Mouse (Mus musculus): Measurements from ENCODE around the gene Frrs1l. TPM values are rescaled to one million over a fixed set of nuclear protein-coding genes. Genes with fewer than 3 reads are reported as not detected.

The Frrs1l gene
- polyA plus RNA-seq (2016; fragmentation: Nextera tagmentation; extraction: Ambion mirVana): 0.06 TPM in 1 of 2 replicates, not detected in the other

DNA sequence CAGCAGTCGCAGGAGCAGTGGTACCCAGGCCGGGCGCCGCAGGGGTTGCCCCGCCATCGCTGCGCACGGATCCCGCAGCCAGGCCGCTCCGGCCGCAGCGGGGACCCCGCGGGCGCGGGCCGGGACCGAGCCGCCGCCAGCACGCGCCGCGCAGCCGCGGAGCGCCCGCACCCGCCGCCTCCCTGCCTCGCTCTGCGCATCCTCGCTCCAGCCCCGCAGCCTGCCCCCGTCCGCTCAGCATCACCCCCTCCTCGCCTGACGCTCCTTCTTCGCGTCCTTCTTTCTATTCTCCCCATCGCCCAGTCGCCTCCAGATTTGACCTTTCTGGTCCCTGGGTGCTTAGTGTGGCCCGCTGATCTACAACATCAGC lies at the start of gene Frrs1l:
Gene Frrs1l, minus strand, starts transcription at position 177 of the 370 bp plus-strand sequence.
- Histone ChIP-seq H3K9ac (no peak within 1 kb of the TSS), H3K27ac (no peak within 1 kb of the TSS), H3K4me2 (peak within 1 kb of the TSS; percentile 70), H3K27me3 (replicated peaks) (peaks cover 73% of the 10 kb centered on the region), H3K4me1 (no peaks in the 10 kb centered on the region), H3K9me3 (replicated peaks) (no peaks in the 10 kb centered on the region), H3K36me3 (no peaks in the 10 kb centered on the region), H3K4me3 (peak within 1 kb of the TSS; percentile 50)
- WGBS (ENCODE audit: insufficient replicate concordance): under 1% methylated on average over 42 of the region's 44 CpGs
- ATAC-seq: no peak

DNA sequence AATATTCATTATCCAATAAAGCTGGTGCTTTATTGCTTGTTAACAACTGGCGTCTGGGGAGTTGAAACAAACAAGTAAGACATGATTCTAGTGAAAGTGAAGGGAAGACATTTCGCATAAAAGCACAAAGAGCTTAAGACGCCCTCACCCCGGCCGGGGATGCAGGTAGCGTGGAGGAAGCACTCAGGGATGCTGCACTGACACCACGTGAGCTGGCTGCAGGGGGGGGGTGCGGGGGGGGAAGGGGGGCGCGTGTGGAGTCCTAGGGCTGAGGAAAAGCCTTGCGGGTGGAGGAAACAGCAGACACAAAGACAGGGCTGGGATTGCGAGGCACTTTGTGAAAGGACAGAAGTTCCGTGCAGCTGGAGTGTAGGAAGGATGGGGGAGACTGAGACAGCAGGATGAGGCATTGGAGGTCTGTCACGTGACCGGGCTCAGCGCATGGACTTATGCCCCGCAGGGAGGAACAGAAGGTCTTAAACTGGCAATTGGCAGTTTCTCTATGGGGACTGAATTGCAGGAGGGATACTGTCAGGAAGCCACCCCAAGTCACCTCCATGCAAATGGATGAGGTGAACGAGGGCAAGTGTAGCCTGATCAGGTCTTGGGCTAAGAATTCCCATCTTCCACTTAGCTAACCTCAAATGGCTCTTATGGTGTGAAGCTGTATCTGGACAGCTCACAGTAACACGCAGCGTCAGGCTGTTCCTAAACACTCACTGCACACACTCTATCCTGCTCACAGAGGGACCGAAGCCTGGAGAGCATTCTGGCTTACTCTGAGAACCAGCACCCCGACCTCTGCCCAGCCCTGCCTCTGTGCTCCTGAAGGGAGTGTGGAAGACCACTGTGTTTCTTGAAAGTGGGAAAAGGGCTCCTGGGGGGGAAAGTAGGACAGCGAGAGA lies 49.2 kb upstream of the Frrs1l start:
- Histone ChIP-seq H3K9me3 (replicated peaks) (no peaks in the 10 kb centered on the region), H3K27me3 (replicated peaks) (no peaks in the 10 kb centered on the region), H3K4me3 (no peak overlapping the region), H3K27ac (no peak overlapping the region), H3K9ac (no peak overlapping the region), H3K4me1 (peaks cover 8% of the 10 kb centered on the region; the same call in 1 of the 2 replicates), H3K4me2 (peak overlapping the region; percentile 42), H3K36me3 (no peaks in the 10 kb centered on the region)
- ATAC-seq: no peak
- WGBS (ENCODE audit: insufficient replicate concordance): 19% methylated on average over 20 of the region's 23 CpGs

DNA sequence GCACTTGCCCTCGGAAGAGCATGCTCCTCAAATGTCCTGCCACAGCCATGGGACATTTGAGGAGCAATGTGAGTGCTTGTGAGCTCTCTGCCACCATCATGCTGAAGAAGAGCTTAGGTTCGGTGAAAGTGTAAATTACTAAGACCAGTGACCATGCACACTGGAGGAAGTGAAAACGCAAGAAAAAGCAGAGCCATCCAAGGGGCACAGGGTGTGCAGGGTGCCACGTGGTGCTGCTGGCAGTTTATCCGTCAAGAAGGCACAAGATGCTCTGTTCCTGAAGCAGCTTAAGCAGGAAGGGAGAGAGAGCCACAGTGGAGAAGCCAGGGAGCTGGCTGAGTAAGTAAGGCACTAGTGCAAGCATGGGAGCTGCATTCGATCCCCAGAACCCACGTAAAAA lies 47.4 kb upstream of the Frrs1l start:
- Histone ChIP-seq H3K9ac (no peak overlapping the region), H3K4me1 (peaks cover 8% of the 10 kb centered on the region; the same call in 1 of the 2 replicates), H3K36me3 (no peaks in the 10 kb centered on the region), H3K4me2 (no peak overlapping the region), H3K4me3 (no peak overlapping the region), H3K9me3 (replicated peaks) (no peaks in the 10 kb centered on the region), H3K27me3 (replicated peaks) (no peaks in the 10 kb centered on the region), H3K27ac (no peak overlapping the region)
- no peak for ATAC-seq
- 66% methylated on average over 7 of the region's 7 CpGs for WGBS (ENCODE audit: insufficient replicate concordance)

DNA sequence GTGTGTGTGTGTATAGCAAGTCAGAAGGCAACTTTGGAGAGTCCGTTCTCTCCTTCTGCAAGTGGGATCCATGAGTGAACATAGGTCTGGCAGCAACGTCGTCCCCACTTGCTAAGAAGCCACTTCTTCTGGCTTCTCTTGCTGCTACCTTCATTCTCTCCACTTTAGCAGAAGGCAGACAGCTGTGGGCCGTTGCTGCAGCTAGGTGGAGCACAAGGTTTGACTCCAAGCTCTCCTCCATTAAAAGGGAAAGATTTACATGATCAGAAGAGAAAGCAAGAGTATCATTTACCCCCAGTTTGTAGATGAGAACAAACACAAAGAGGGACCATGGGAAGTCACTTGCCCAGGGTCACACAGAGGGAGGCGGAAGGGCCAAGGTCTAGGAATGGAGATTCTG lies 44.0 kb upstream of the Frrs1l start:
- Histone ChIP-seq H3K4me2 (no peak overlapping the region), H3K27me3 (replicated peaks) (no peaks in the 10 kb centered on the region), H3K36me3 (no peaks in the 10 kb centered on the region), H3K9ac (no peak overlapping the region), H3K4me1 (peaks cover 1% of the 10 kb centered on the region; the same call in 1 of the 2 replicates), H3K4me3 (no peak overlapping the region), H3K9me3 (replicated peaks) (no peaks in the 10 kb centered on the region), H3K27ac (no peak overlapping the region)
- WGBS (ENCODE audit: insufficient replicate concordance): 49% methylated on average over 5 of the region's 5 CpGs
- no peak for ATAC-seq

DNA sequence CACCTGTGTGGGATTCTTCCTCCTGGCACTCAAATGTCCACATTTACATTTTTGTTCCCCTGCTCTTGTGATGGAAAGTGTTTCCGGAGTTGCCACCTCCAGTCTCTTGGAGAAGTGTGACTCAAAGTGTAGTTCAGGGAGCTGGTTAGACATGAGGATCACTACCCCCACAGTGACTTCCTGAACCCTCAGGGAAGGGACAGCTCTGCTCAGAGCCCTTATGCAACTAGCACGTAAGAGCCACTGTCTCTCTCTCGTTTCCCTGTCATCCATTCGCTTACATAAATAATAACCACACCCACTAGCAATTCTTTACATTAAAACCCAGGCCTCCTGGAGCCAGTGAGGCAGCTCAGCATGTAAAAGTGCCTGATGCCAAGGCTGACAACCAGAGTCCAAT lies 41.2 kb upstream of the Frrs1l start:
- Histone ChIP-seq H3K9me3 (replicated peaks) (no peaks in the 10 kb centered on the region), H3K27me3 (replicated peaks) (0 out of 2 replicates have a peak, but pooled peaks cover 3% of the 10 kb centered on the region), H3K4me3 (no peak overlapping the region), H3K27ac (no peak overlapping the region), H3K9ac (no peak overlapping the region), H3K4me1 (no peaks in the 10 kb centered on the region), H3K4me2 (no peak overlapping the region), H3K36me3 (no peaks in the 10 kb centered on the region)
- no peak for ATAC-seq
- WGBS (ENCODE audit: insufficient replicate concordance): 52% methylated on average over 4 of the region's 4 CpGs

DNA sequence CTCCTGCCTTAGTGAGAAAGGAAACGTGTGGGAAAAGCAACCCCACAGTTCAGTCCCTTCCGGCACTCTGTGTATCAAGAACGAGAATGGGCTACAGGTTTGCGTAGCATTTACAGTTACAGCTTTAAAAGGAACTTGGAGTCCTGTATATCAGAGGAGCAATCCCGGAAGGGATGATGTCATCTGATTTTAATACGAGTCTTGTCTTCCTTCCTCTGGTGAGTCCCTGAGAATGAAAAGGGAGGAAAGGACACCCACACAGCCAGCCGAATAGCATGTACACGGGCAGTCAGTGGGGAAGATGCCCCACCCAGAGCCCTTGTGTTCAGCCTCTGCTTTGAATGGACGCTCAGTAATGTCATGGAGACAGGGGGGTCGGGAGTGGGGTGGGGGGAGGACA lies 37.8 kb upstream of the Frrs1l start:
- H3K4me3 ChIP-seq: no peak overlapping the region
- H3K27ac ChIP-seq: no peak overlapping the region
- no peak for ATAC-seq
- no peaks in the 10 kb centered on the region for H3K4me1 ChIP-seq
- H3K36me3 ChIP-seq: no peaks in the 10 kb centered on the region
- WGBS (ENCODE audit: insufficient replicate concordance): 23% methylated on average over 10 of the region's 10 CpGs
- no peaks in the 10 kb centered on the region for H3K9me3 ChIP-seq (replicated peaks)
- H3K27me3 ChIP-seq (replicated peaks): 0 out of 2 replicates have a peak, but pooled peaks cover 3% of the 10 kb centered on the region
- H3K9ac ChIP-seq: no peak overlapping the region
- no peak overlapping the region for H3K4me2 ChIP-seq

DNA sequence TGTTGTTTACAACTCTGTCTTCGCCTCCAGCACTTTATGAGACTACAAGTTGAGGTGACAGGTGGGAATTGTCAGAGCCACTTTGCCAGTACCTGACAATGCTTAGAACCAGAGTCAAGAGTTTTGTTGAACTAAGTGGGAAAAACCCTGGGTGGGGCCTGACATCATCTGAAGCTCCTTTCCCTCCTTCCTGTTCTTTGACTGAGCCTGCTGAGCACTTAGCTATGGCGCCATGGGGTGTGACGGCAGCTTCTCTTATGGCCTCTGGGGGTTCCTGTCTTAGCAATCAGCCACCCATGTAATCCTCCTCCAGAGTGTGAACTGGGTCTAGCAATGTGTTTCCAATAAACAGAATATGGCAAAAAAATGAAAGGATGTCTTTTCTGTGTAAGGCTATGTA lies 33.3 kb upstream of the Frrs1l start:
- H3K9ac ChIP-seq: no peak overlapping the region
- H3K27me3 ChIP-seq (replicated peaks): 0 out of 2 replicates have a peak, but pooled peaks cover 3% of the 10 kb centered on the region
- H3K36me3 ChIP-seq: no peaks in the 10 kb centered on the region
- no peak overlapping the region for H3K4me2 ChIP-seq
- no peak overlapping the region for H3K27ac ChIP-seq
- no peaks in the 10 kb centered on the region for H3K4me1 ChIP-seq
- no peak for ATAC-seq
- no peak overlapping the region for H3K4me3 ChIP-seq
- H3K9me3 ChIP-seq (replicated peaks): no peaks in the 10 kb centered on the region
- 69% methylated on average over 3 of the region's 3 CpGs for WGBS (ENCODE audit: insufficient replicate concordance)

DNA sequence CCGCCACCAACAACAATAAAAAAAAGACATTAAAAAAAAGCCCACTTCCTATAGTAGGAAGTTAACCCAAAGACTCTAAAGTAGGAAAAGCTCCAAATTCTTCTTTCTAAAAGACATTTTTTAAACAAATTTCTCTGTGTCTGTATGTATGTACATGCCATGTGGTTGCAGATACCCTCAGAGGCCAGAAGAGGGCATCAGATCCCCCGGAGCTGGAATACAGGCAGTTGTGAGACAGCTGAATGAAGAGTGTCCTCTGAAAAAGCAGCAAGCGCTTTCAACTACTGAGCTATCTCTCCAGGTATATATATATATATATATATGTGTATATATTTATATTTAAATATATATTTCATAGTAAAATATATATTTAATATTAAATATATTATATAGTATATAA lies 31.1 kb upstream of the Frrs1l start:
- 68% methylated on average over 3 of the region's 3 CpGs for WGBS (ENCODE audit: insufficient replicate concordance)
- no peak overlapping the region for H3K4me3 ChIP-seq
- H3K4me1 ChIP-seq: no peaks in the 10 kb centered on the region

DNA sequence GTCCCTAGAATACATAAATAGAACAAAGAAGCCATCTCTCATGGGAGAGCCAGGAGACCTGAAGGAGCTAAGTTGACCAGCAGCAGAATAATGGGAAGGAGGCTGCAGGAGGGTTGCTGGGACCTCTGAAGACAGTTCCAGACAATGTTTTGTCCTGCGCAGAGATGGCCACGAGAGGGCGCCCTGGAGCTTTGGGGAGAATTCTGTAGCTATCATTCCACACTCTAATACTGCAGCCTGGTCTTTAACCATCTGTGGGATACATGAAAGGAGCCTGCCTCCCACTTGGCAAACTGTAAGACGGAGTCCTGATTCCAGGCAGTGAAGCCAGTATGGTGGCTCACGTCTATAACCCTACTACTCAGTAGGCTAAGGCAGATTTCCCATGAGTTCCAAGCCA lies 27.0 kb upstream of the Frrs1l start:
- peaks cover 11% of the 10 kb centered on the region for H3K27me3 ChIP-seq (replicated peaks)
- no peak overlapping the region for H3K27ac ChIP-seq
- WGBS (ENCODE audit: insufficient replicate concordance): 20% methylated on average over 5 of the region's 5 CpGs
- H3K36me3 ChIP-seq: no peaks in the 10 kb centered on the region
- no peak overlapping the region for H3K4me2 ChIP-seq
- H3K9me3 ChIP-seq (replicated peaks): no peaks in the 10 kb centered on the region
- no peak overlapping the region for H3K4me3 ChIP-seq
- no peaks in the 10 kb centered on the region for H3K4me1 ChIP-seq
- H3K9ac ChIP-seq: no peak overlapping the region
- no peak; the same call in 1 of the 2 replicates for ATAC-seq

More for the DNA sequence above, 31.1 kb upstream of the Frrs1l start:
- H3K4me2 ChIP-seq: no peak overlapping the region
- no peaks in the 10 kb centered on the region for H3K36me3 ChIP-seq
- H3K9me3 ChIP-seq (replicated peaks): no peaks in the 10 kb centered on the region
- no peak overlapping the region for H3K27ac ChIP-seq
- no peak for ATAC-seq
- peaks cover 6% of the 10 kb centered on the region; the same call in 1 of the 2 replicates for H3K27me3 ChIP-seq (replicated peaks)
- no peak overlapping the region for H3K9ac ChIP-seq

DNA sequence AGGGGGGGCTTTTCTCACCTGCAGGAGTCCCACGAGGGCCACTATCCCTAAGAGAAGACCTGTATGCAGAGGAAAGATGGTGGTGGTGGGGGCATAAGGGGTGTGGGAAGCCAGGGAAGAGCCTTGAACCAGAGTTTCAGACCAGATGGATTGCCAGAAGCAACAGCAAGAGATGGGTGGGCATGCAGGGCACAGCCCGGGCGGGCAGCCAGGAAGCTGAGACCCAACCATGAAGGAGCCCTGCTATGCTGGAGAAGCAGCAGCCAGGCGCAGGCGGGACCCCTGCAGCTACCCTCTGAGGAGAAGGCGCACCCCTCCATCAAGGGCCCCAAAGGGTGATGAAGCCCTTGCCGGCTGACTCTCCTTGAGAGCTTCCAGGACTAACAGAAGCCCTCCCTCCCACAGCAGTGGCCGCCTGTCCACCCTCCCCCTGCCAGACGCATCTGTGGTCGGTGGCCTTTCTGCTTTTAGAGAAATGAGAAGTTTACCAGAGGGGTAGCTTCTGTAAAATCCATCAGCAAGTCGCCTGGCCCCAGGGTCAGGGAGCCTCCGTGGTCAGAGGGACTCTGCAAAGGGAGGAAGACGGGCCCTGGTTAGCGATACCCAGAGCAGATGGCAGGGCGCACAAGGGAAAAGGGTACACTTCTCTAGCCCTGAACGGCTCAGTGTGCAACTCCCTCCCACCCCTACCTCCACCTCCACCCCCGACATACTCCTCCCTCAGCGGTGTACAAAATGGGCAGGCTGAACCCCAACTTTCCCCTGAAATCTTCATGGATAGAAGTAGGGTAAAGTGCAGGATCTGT lies 26.4 kb upstream of the Frrs1l start:
- peaks cover 14% of the 10 kb centered on the region for H3K27me3 ChIP-seq (replicated peaks)
- H3K9ac ChIP-seq: no peak overlapping the region
- H3K27ac ChIP-seq: no peak overlapping the region
- H3K9me3 ChIP-seq (replicated peaks): no peaks in the 10 kb centered on the region
- H3K4me1 ChIP-seq: no peaks in the 10 kb centered on the region
- H3K36me3 ChIP-seq: no peaks in the 10 kb centered on the region
- no peak overlapping the region for H3K4me2 ChIP-seq
- 29% methylated on average over 18 of the region's 18 CpGs for whole genome bisulfite sequencing (ENCODE audit: insufficient replicate concordance)
- H3K4me3 ChIP-seq: no peak overlapping the region
- no peak for ATAC-seq

DNA sequence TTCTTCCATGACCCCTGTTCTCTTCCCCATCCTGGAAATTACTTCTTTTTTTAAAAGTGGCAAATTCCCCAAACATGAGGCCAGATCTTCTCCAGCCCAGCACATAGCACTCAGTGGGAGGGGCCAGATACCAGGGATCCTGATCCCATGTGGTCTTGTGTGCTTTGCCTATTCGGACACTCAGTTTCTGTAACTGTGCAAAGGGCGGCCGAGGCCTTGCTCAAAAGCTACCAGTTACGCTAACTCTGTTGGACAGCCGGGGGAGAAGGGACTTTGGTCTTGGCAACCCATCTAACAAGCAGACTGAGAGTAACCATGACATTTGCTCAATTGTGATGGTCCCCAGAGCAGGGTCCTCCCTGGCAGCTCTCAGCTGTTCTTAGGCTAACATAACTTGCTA lies 24.8 kb upstream of the Frrs1l start:
- WGBS (ENCODE audit: insufficient replicate concordance): 50% methylated on average over 5 of the region's 5 CpGs
- Histone ChIP-seq H3K4me3 (no peak overlapping the region), H3K27ac (no peak overlapping the region), H3K9me3 (replicated peaks) (no peaks in the 10 kb centered on the region), H3K36me3 (no peaks in the 10 kb centered on the region), H3K27me3 (replicated peaks) (peaks cover 26% of the 10 kb centered on the region), H3K4me1 (no peaks in the 10 kb centered on the region; the same call in 1 of the 2 replicates), H3K9ac (no peak overlapping the region), H3K4me2 (no peak overlapping the region)
- 0 out of 2 replicates have a peak, but pooled peaks have one; percentile 47 for ATAC-seq
